Mouse (Mus musculus) olfactory bulb, adult 2 months (tissue): ENCODE results near the gene Cxcl10. TPM values are rescaled to one million over a fixed set of nuclear protein-coding genes. Genes with fewer than 3 reads are reported as not detected.

Experiments
- H3K27ac ChIP-seq: fragments of 200-500 bp; 2 replicates; pipeline ENCODE4 v1.5.1; 2012; ENCODE audit warnings: low read depth, low read length; ENCODE audit not compliant: insufficient read depth
- H3K4me1 ChIP-seq: fragments of 200-500 bp; 2 replicates; pipeline ENCODE4 v1.6.1; 2012; ENCODE audit warnings: low read length; ENCODE audit not compliant: control insufficient read depth, insufficient read depth
- H3K4me3 ChIP-seq: fragments of 200-500 bp; 2 replicates; pipeline ENCODE4 v1.5.1; 2012; ENCODE audit warnings: mild to moderate bottlenecking, low read depth, low read length, moderate library complexity; ENCODE audit not compliant: insufficient read depth
- CTCF ChIP-seq: fragments of 200-500 bp; IDR thresholded peaks from 2 replicates; pipeline ENCODE4 v1.5.1; 2012; ENCODE audit warnings: low read depth, mild to moderate bottlenecking, low read length, moderate library complexity; ENCODE audit not compliant: insufficient read depth
- POLR2A ChIP-seq: fragments of 200-500 bp; IDR thresholded peaks from 2 replicates; pipeline ENCODE4 v1.6.1; 2012; ENCODE audit warnings: mild to moderate bottlenecking, low read depth, low read length, moderate library complexity; ENCODE audit not compliant: insufficient read depth
- WGBS: fragments of 180-500 bp; shearing (Covaris S2); methylation state at CpG from one replicate; pipeline ENCODE4 v1.1.7; 2018; 5-methylcytosine and 5-hydroxymethylcytosine counted together
- polyA plus RNA-seq: library from polyadenylated mRNA; stranded (reverse); fragments of >200 nt; gene quantifications from 2 replicates; pipeline ENCODE4 v1.2.4, GENCODE M21; 2012; ENCODE audit warnings: low replicate concordance; ENCODE audit not compliant: missing spikeins, insufficient read depth, insufficient read length

Gene Cxcl10
- not detected in 2 replicates for polyA plus RNA-seq

- WGBS = 8% methylated on average over 14 of the region's 14 CpGs
- Histone ChIP-seq H3K27ac (no peak within 1 kb of the TSS), H3K4me1 (peaks cover 7% of the 10 kb centered on the region), H3K4me3 (peak within 1 kb of the TSS; percentile 38)
- TF ChIP-seq POLR2A (no peak), CTCF (no peak)
Measured at GRCm38 (mm10) chr5:92348794-92349413, at the start of gene Cxcl10. Gene Cxcl10, minus strand, starts transcription at chr5:92348889.

GRCm38 (mm10) chr5:92398153-92398552, 49.5 kb upstream of the Cxcl10 start:
- Histone ChIP-seq H3K4me1 (no peaks in the 10 kb centered on the region), H3K27ac (no peak overlapping the region), H3K4me3 (no peak overlapping the region)
- TF ChIP-seq POLR2A (no peak), CTCF (no peak)
- WGBS = 34% methylated on average over 5 of the region's 5 CpGs

- 92% methylated on average over 6 of the region's 6 CpGs for WGBS
- TF ChIP-seq CTCF (no peak), POLR2A (no peak)
Measured at GRCm38 (mm10) chr5:92396476-92396875, 47.8 kb upstream of the Cxcl10 start.

GRCm38 (mm10) chr5:92395764-92396163, 47.1 kb upstream of the Cxcl10 start:
- Histone ChIP-seq H3K4me3 (no peak overlapping the region), H3K27ac (no peak overlapping the region), H3K4me1 (peaks cover 5% of the 10 kb centered on the region)
- TF ChIP-seq CTCF (no peak), POLR2A (no peak)
- 93% methylated on average over 3 of the region's 3 CpGs for WGBS

More at GRCm38 (mm10) chr5:92396476-92396875, 47.8 kb upstream of the Cxcl10 start:
- Histone ChIP-seq H3K27ac (no peak overlapping the region), H3K4me3 (no peak overlapping the region), H3K4me1 (peaks cover 5% of the 10 kb centered on the region)

- TF ChIP-seq CTCF (no peak), POLR2A (no peak)
- H3K27ac ChIP-seq = no peak overlapping the region
- WGBS = 62% methylated on average over 10 of the region's 10 CpGs
- H3K4me1 ChIP-seq = peaks cover 5% of the 10 kb centered on the region
- H3K4me3 ChIP-seq = no peak overlapping the region
Measured at GRCm38 (mm10) chr5:92393863-92394262, 45.2 kb upstream of the Cxcl10 start.

- no peak for TF ChIP-seq POLR2A
- no peak for TF ChIP-seq CTCF
- H3K27ac ChIP-seq = no peak overlapping the region
- 47% methylated on average over 18 of the region's 18 CpGs for WGBS
- peaks cover 5% of the 10 kb centered on the region for H3K4me1 ChIP-seq
- no peak overlapping the region for H3K4me3 ChIP-seq
Measured at GRCm38 (mm10) chr5:92392542-92392941, 43.9 kb upstream of the Cxcl10 start.

- Histone ChIP-seq H3K4me3 (no peak overlapping the region), H3K27ac (no peak overlapping the region), H3K4me1 (peaks cover 8% of the 10 kb centered on the region)
- 70% methylated on average over 8 of the region's 8 CpGs for WGBS
- TF ChIP-seq CTCF (no peak), POLR2A (no peak)
Measured at GRCm38 (mm10) chr5:92390615-92391014, 41.9 kb upstream of the Cxcl10 start.

- no peak overlapping the region for H3K4me3 ChIP-seq
- no peak overlapping the region for H3K27ac ChIP-seq
- peaks cover 8% of the 10 kb centered on the region for H3K4me1 ChIP-seq
- 73% methylated on average over 2 of the region's 2 CpGs for WGBS
- TF ChIP-seq POLR2A (no peak), CTCF (no peak)
Measured at GRCm38 (mm10) chr5:92389977-92390376, 41.3 kb upstream of the Cxcl10 start.

- TF ChIP-seq POLR2A = no peak
- no peak for TF ChIP-seq CTCF
- Histone ChIP-seq H3K27ac (no peak overlapping the region), H3K4me1 (peaks cover 5% of the 10 kb centered on the region), H3K4me3 (no peak overlapping the region)
- 72% methylated on average over 11 of the region's 11 CpGs for WGBS
Measured at GRCm38 (mm10) chr5:92387433-92387832, 38.7 kb upstream of the Cxcl10 start.
